Mouse (Mus musculus) E14TG2a.4 (cell line): ENCODE measurements at regions not wholly inside any gene's neighbourhood (a gene's known extent, or its start where the extent isn't known, plus 50 kb on each side); places are given as distances from the start of the nearest gene placed in this dataset.

ENCODE experiments used
- H3K27me3 ChIP-seq: 2 replicates; pipeline ENCODE4 v1.6.1; 2014; ENCODE audit warnings: low read length, control low read depth; ENCODE audit not compliant: insufficient read depth
- H3K36me3 ChIP-seq: 2 replicates; pipeline ENCODE4 v1.6.1; 2014; ENCODE audit warnings: low read length, control low read depth; ENCODE audit not compliant: insufficient read depth
- H3K4me1 ChIP-seq: replicated peaks from 2 replicates; pipeline ENCODE4 v1.6.1; 2014; ENCODE audit warnings: low read depth, low read length, control low read depth
- H3K4me3 ChIP-seq: replicated peaks from 2 replicates; pipeline ENCODE4 v1.5.1; 2014; ENCODE audit warnings: mild to moderate bottlenecking, low read length
- H3K9me3 ChIP-seq: 2 replicates; pipeline ENCODE4 v1.6.1; 2014; ENCODE audit warnings: low read length, control low read depth
- CTCF ChIP-seq: conservative IDR thresholded peaks from 2 replicates; pipeline ENCODE4 v1.5.1; 2014; ENCODE audit warnings: low read length
- NANOG ChIP-seq: IDR thresholded peaks from 2 replicates; pipeline ENCODE4 v1.6.1; 2014; ENCODE audit warnings: borderline replicate concordance, low read length, mixed read lengths
- POU5F1 ChIP-seq: IDR thresholded peaks from 2 replicates; pipeline ENCODE4 v1.6.1; 2014; ENCODE audit warnings: low read length, borderline replicate concordance

GRCm38 (mm10) chr3:148510381-148510780 is 480.0 kb downstream of the Adgrl2 start:
- H3K27me3 ChIP-seq = no peaks in the 10 kb centered on the region
- no peaks in the 10 kb centered on the region for H3K4me1 ChIP-seq
- H3K9me3 ChIP-seq = no peaks in the 10 kb centered on the region
- TF ChIP-seq CTCF = no peak
- TF ChIP-seq POU5F1 = no peak
- no peak for TF ChIP-seq NANOG
- H3K36me3 ChIP-seq = no peaks in the 10 kb centered on the region
- no peak overlapping the region for H3K4me3 ChIP-seq

GRCm38 (mm10) chr3:148504928-148505327 is 485.4 kb downstream of the Adgrl2 start:
- TF ChIP-seq NANOG = no peak
- no peak for TF ChIP-seq POU5F1
- no peak for TF ChIP-seq CTCF
- H3K9me3 ChIP-seq = no peaks in the 10 kb centered on the region
- H3K27me3 ChIP-seq = no peaks in the 10 kb centered on the region
- H3K4me1 ChIP-seq = no peaks in the 10 kb centered on the region
- H3K36me3 ChIP-seq = no peaks in the 10 kb centered on the region
- no peak overlapping the region for H3K4me3 ChIP-seq

GRCm38 (mm10) chr3:148503432-148503831 is 486.9 kb downstream of the Adgrl2 start:
- no peaks in the 10 kb centered on the region for H3K36me3 ChIP-seq
- TF ChIP-seq CTCF (no peak), NANOG (no peak), POU5F1 (no peak)

GRCm38 (mm10) chr3:148501801-148502200 is 488.6 kb downstream of the Adgrl2 start:
- TF ChIP-seq POU5F1 = no peak
- no peak for TF ChIP-seq CTCF
- no peak for TF ChIP-seq NANOG
- no peaks in the 10 kb centered on the region for H3K9me3 ChIP-seq
- no peaks in the 10 kb centered on the region for H3K4me1 ChIP-seq
- no peaks in the 10 kb centered on the region for H3K27me3 ChIP-seq
- no peaks in the 10 kb centered on the region for H3K36me3 ChIP-seq
- no peak overlapping the region for H3K4me3 ChIP-seq

More at GRCm38 (mm10) chr3:148503432-148503831, 486.9 kb downstream of the Adgrl2 start:
- no peak overlapping the region for H3K4me3 ChIP-seq
- no peaks in the 10 kb centered on the region for H3K4me1 ChIP-seq
- H3K27me3 ChIP-seq = no peaks in the 10 kb centered on the region
- no peaks in the 10 kb centered on the region for H3K9me3 ChIP-seq

GRCm38 (mm10) chr3:148496672-148497071 is 493.7 kb downstream of the Adgrl2 start:
- TF ChIP-seq NANOG = no peak
- TF ChIP-seq POU5F1 = no peak
- no peak for TF ChIP-seq CTCF
- H3K4me3 ChIP-seq = no peak overlapping the region
- no peaks in the 10 kb centered on the region for H3K27me3 ChIP-seq
- H3K4me1 ChIP-seq = no peaks in the 10 kb centered on the region
- H3K36me3 ChIP-seq = no peaks in the 10 kb centered on the region
- peaks cover 4% of the 10 kb centered on the region for H3K9me3 ChIP-seq

- peaks cover 4% of the 10 kb centered on the region for H3K9me3 ChIP-seq
- H3K4me3 ChIP-seq = no peak overlapping the region
- no peaks in the 10 kb centered on the region for H3K36me3 ChIP-seq
- TF ChIP-seq NANOG (no peak), POU5F1 (no peak), CTCF (no peak)
- no peaks in the 10 kb centered on the region for H3K4me1 ChIP-seq
- H3K27me3 ChIP-seq = no peaks in the 10 kb centered on the region
Measured at GRCm38 (mm10) chr3:148491287-148491686, 499.1 kb downstream of the Adgrl2 start.

GRCm38 (mm10) chr3:148489201-148489600 is 501.2 kb downstream of the Adgrl2 start:
- Histone ChIP-seq H3K9me3 (no peaks in the 10 kb centered on the region; the same call in 1 of the 2 replicates), H3K4me3 (no peak overlapping the region), H3K4me1 (no peaks in the 10 kb centered on the region), H3K36me3 (no peaks in the 10 kb centered on the region), H3K27me3 (no peaks in the 10 kb centered on the region)
- TF ChIP-seq CTCF = no peak
- no peak for TF ChIP-seq POU5F1
- no peak for TF ChIP-seq NANOG

- Histone ChIP-seq H3K4me1 (no peaks in the 10 kb centered on the region), H3K9me3 (no peaks in the 10 kb centered on the region), H3K4me3 (no peak overlapping the region), H3K27me3 (no peaks in the 10 kb centered on the region), H3K36me3 (no peaks in the 10 kb centered on the region)
- TF ChIP-seq POU5F1 = no peak
- no peak for TF ChIP-seq NANOG
- no peak for TF ChIP-seq CTCF
Measured at GRCm38 (mm10) chr3:148487949-148488348, 502.4 kb downstream of the Adgrl2 start.

GRCm38 (mm10) chr3:148475862-148476261 is 514.5 kb downstream of the Adgrl2 start:
- H3K27me3 ChIP-seq = no peaks in the 10 kb centered on the region
- H3K9me3 ChIP-seq = no peaks in the 10 kb centered on the region
- H3K36me3 ChIP-seq = no peaks in the 10 kb centered on the region
- TF ChIP-seq NANOG = no peak
- no peak overlapping the region for H3K4me3 ChIP-seq
- no peaks in the 10 kb centered on the region for H3K4me1 ChIP-seq
